Mouse (Mus musculus) neutrophil, adult 5-6 weeks (primary cell): ENCODE measurements around the gene Catsperz. TPM values are rescaled to one million over a fixed set of nuclear protein-coding genes. Genes with fewer than 3 reads are reported as not detected.

Experiments used
- ATAC-seq: fragments of 151-379, 151-347 bp; 2 replicates; pipeline ENCODE4 v1.8.0; 2017; ENCODE audit warnings: mild to moderate bottlenecking, moderate TSS enrichment; ENCODE audit not compliant: insufficient number of reproducible peaks, poor library complexity, low FRiP score, severe bottlenecking; ENCODE audit errors: extremely low read depth
- total RNA-seq: library from RNA; stranded (forward); fragments of 200-1000 nt; gene quantifications from 2 replicates; pipeline ENCODE4 v1.2.3, GENCODE M21; 2017

Gene Catsperz
- total RNA-seq = not detected in 2 replicates

GRCm38 (mm10) chr19:6925307-6925573 is at the start of gene Catsperz:
Gene Catsperz, minus strand, starts transcription at chr19:6925380.
- ATAC-seq = no peak

GRCm38 (mm10) chr19:6974211-6975205 is 49.3 kb upstream of the Catsperz start, which contains the start of gene Ppp1r14b:
Gene Ppp1r14b, plus strand, starts transcription at chr19:6974968.
- peak; percentile 60 for ATAC-seq

GRCm38 (mm10) chr19:6973581-6974190 is 48.5 kb upstream of the Catsperz start:
- no peak for ATAC-seq

GRCm38 (mm10) chr19:6972247-6972917 is 47.2 kb upstream of the Catsperz start:
- no peak for ATAC-seq

- no peak for ATAC-seq
Measured at GRCm38 (mm10) chr19:6971644-6972043, 46.5 kb upstream of the Catsperz start.

- ATAC-seq = no peak
Measured at GRCm38 (mm10) chr19:6970460-6971085, 45.4 kb upstream of the Catsperz start.

- ATAC-seq = peak; percentile 21; the same call in 1 of the 2 replicates
Measured at GRCm38 (mm10) chr19:6969665-6970381, 44.6 kb upstream of the Catsperz start.

GRCm38 (mm10) chr19:6969291-6969664 is 44.1 kb upstream of the Catsperz start:
- no peak for ATAC-seq

GRCm38 (mm10) chr19:6968491-6969271 is 43.5 kb upstream of the Catsperz start:
- ATAC-seq = no peak

- ATAC-seq = no peak
Measured at GRCm38 (mm10) chr19:6956461-6956860, 31.3 kb upstream of the Catsperz start.

- no peak for ATAC-seq
Measured at GRCm38 (mm10) chr19:6955424-6955823, 30.2 kb upstream of the Catsperz start.

GRCm38 (mm10) chr19:6954046-6954445 is 28.9 kb upstream of the Catsperz start:
- no peak for ATAC-seq

GRCm38 (mm10) chr19:6952712-6953037 is 27.5 kb upstream of the Catsperz start:
- ATAC-seq = no peak

- ATAC-seq = no peak
Measured at GRCm38 (mm10) chr19:6951994-6952711, 27.0 kb upstream of the Catsperz start.

GRCm38 (mm10) chr19:6951381-6951968 is 26.3 kb upstream of the Catsperz start:
- peak; percentile 21; the same call in 1 of the 2 replicates for ATAC-seq

GRCm38 (mm10) chr19:6950613-6951153 is 25.5 kb upstream of the Catsperz start:
- ATAC-seq = no peak

- ATAC-seq = no peak
Measured at GRCm38 (mm10) chr19:6949951-6950350, 24.8 kb upstream of the Catsperz start.
